9 mouse cellular contexts compared by ENCODE assay signal in genomic region chr10:10107123-10107525, GRCm38 (mm10).
DNase-seq lines count a peak whose midpoint lies in the region; ATAC-seq lines count a peak whose summit lies in the region.
"Had no signal": no experiment of that assay in that cellular context is flagged by ENCODE, and none has a peak within 500 bp of the region (broad histone marks: within the 10 kb centered on the region; RNA-seq: fewer than 3 reads in every experiment).

No protein-coding gene starts in this region.

- H3K4me2 ChIP-seq in hindbrain, embryonic 13.5 days = no peak overlapping the region

- no peak for DNase-seq in hindbrain, embryonic 10.5 days (ENCODE audit: low spot score)
- DNase-seq in left cerebral cortex, postnatal 10 days (ENCODE audit: extremely low spot score in 1 of 2, low spot score in 2 of 2) = peak; percentile 54 to 88
- DNase-seq in right cerebral cortex, postnatal 36 days (ENCODE audit: low spot score in 2 of 2) = peak; percentile 62 to 83
- DNase-seq in urinary bladder, postnatal 25 days (ENCODE audit: low spot score) = no peak
- no peak for DNase-seq in B cell, adult 2 months
- no peak for DNase-seq in kidney, adult 11 months
- DNase-seq: lung, adult 2 months had no signal

- intact Hi-C loops in left cerebral cortex, postnatal 10 days (cut with DNase I) = loop anchor here (5.0 kb wide), 1 partner anchor 205 kb away; the partner anchor contains the start of gene Stxbp5

- no peak overlapping the region for H3K27ac ChIP-seq in hindbrain, embryonic 13.5 days
- H3K27ac ChIP-seq in hindbrain, embryonic 10.5 days = no peak overlapping the region

- H3K9ac ChIP-seq in hindbrain, embryonic 13.5 days = no peak overlapping the region

- no peak overlapping the region for H3K4me3 ChIP-seq in hindbrain, embryonic 13.5 days
- no peak overlapping the region for H3K4me3 ChIP-seq in hindbrain, embryonic 10.5 days

- no peaks in the 10 kb centered on the region for H3K36me3 ChIP-seq in hindbrain, embryonic 13.5 days
- H3K36me3 ChIP-seq in hindbrain, embryonic 10.5 days = no peaks in the 10 kb centered on the region

- no peaks in the 10 kb centered on the region for H3K9me3 ChIP-seq in hindbrain, embryonic 13.5 days
- H3K9me3 ChIP-seq in hindbrain, embryonic 10.5 days = no peaks in the 10 kb centered on the region

- 0 out of 2 replicates have a peak, but pooled peaks cover 5% of the 10 kb centered on the region for H3K4me1 ChIP-seq in hindbrain, embryonic 13.5 days (replicated peaks)
- peaks cover 3% of the 10 kb centered on the region; the same call in 1 of the 2 replicates for H3K4me1 ChIP-seq in hindbrain, embryonic 10.5 days (replicated peaks)

- WGBS in hindbrain, embryonic 13.5 days = 43% methylated on average over 3 of the region's 3 CpGs
- 63% methylated on average over 3 of the region's 3 CpGs for WGBS in hindbrain, embryonic 10.5 days

- ATAC-seq in hindbrain, embryonic 13.5 days (ENCODE audit: low FRiP score) = peak; percentile 81
- peak; percentile 67 for ATAC-seq in granulocyte monocyte progenitor cell, adult 5-6 weeks (replicated peaks; ENCODE audit: poor library complexity, severe bottlenecking)

- H3K27me3 ChIP-seq in hindbrain, embryonic 13.5 days = no peaks in the 10 kb centered on the region
- no peaks in the 10 kb centered on the region for H3K27me3 ChIP-seq in hindbrain, embryonic 10.5 days (ENCODE audit: insufficient read depth, poor library complexity, severe bottlenecking)

Comparison
In these comparisons a context has a peak if more than half of its experiments do, and no peak if none do; other contexts are left out.
1. DNase-seq: peak in left cerebral cortex, postnatal 10 days (2 of 2) and right cerebral cortex, postnatal 36 days (2 of 2); none in hindbrain, embryonic 10.5 days (single experiment), urinary bladder, postnatal 25 days (single experiment), B cell, adult 2 months (0 of 2) and kidney, adult 11 months (single experiment).